Mouse (Mus musculus) 3T3-L1 (cell line): ENCODE measurements around the gene Ror1.

ENCODE experiments used
- DNase-seq: peaks from one replicate; pipeline ENCODE4 v3.0.0-alpha.2; 2015; ENCODE audit warnings: low read depth, low spot score

The Ror1 gene

GRCm38 (mm10) chr4:100116366-100116765 is 20.8 kb downstream of the Ror1 start:
- no peak for DNase-seq

GRCm38 (mm10) chr4:100118676-100119075 is 23.1 kb downstream of the Ror1 start:
- no peak for DNase-seq

GRCm38 (mm10) chr4:100119431-100119830 is 23.8 kb downstream of the Ror1 start:
- DNase-seq: no peak

GRCm38 (mm10) chr4:100120547-100120946 is 25.0 kb downstream of the Ror1 start:
- no peak for DNase-seq

GRCm38 (mm10) chr4:100122436-100122835 is 26.8 kb downstream of the Ror1 start:
- DNase-seq: no peak

- no peak for DNase-seq
These were observed 27.9 kb downstream of the Ror1 start for GRCm38 (mm10) chr4:100123519-100123918.

GRCm38 (mm10) chr4:100124056-100124455 is 28.5 kb downstream of the Ror1 start:
- DNase-seq: no peak

- DNase-seq: no peak
These were observed 29.3 kb downstream of the Ror1 start for GRCm38 (mm10) chr4:100124935-100125334.

- DNase-seq: no peak
These were observed 31.1 kb downstream of the Ror1 start for GRCm38 (mm10) chr4:100126531-100127310.

GRCm38 (mm10) chr4:100128026-100128922 is 32.7 kb downstream of the Ror1 start:
- DNase-seq: peak; percentile 13

GRCm38 (mm10) chr4:100129201-100129600 is 33.6 kb downstream of the Ror1 start:
- peak; percentile 20 for DNase-seq

- peak; percentile 17 for DNase-seq
These were observed 35.3 kb downstream of the Ror1 start for GRCm38 (mm10) chr4:100130771-100131475.

GRCm38 (mm10) chr4:100131488-100131887 is 35.9 kb downstream of the Ror1 start:
- no peak for DNase-seq

GRCm38 (mm10) chr4:100132261-100132660 is 36.7 kb downstream of the Ror1 start:
- DNase-seq: no peak

GRCm38 (mm10) chr4:100136046-100136445 is 40.5 kb downstream of the Ror1 start:
- no peak for DNase-seq

GRCm38 (mm10) chr4:100137102-100137835 is 41.7 kb downstream of the Ror1 start:
- no peak for DNase-seq

GRCm38 (mm10) chr4:100141626-100142025 is 46.0 kb downstream of the Ror1 start:
- DNase-seq: no peak

GRCm38 (mm10) chr4:100144744-100145143 is 49.2 kb downstream of the Ror1 start:
- no peak for DNase-seq

- DNase-seq: peak; percentile 75
These were observed 55.2 kb downstream of the Ror1 start for GRCm38 (mm10) chr4:100150797-100151196.

- DNase-seq: no peak
These were observed 59.1 kb downstream of the Ror1 start for GRCm38 (mm10) chr4:100154560-100155130.

GRCm38 (mm10) chr4:100155731-100156130 is 60.1 kb downstream of the Ror1 start:
- no peak for DNase-seq
